Mouse (Mus musculus): ENCODE results near the gene 2310011J03Rik. TPM values are rescaled to one million over a fixed set of nuclear protein-coding genes. Genes with fewer than 3 reads are reported as not detected.

The 2310011J03Rik gene
- polyA plus RNA-seq, 1 experiment, result 52.1 TPM

DNA sequence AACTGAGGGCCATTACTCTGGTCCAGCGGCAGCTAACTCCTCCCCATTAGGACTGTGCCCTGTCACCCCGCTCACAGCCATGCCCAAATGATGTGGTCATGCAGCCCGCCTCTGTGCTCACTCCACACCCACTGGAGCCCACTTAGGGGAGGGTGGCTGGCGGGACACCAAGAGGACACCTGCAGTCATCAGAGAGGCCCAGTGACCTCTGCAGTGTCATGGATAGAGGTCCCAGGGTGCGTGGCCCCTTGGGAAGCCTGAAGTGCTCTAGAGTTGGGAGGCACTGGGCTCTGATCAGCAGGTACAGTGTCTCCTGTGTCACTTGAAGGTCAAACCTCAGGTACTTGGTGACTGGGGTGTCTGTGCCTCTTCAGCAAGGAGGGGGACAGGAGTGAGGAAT is 23.5 kb downstream of the 2310011J03Rik start:
- Histone ChIP-seq H3K4me1 (ENCODE audit: control insufficient read depth, insufficient read depth, low read length) (peaks cover 3% of the 10 kb centered on the region; the same call in 1 of the 2 replicates), H3K27ac (ENCODE audit: control insufficient read depth, insufficient read depth, low read depth, low read length, poor library complexity) (no peak overlapping the region), H3K4me3 (replicated peaks; ENCODE audit: control insufficient read depth, low read depth, low read length) (no peak overlapping the region)
- no peak for TF ChIP-seq POLR2A (IDR thresholded peaks at IDR 0.05; ENCODE audit: borderline replicate concordance, control insufficient read depth, low read depth, low read length)
- TF ChIP-seq CTCF (IDR thresholded peaks at IDR 0.05; ENCODE audit: control insufficient read depth, insufficient read depth, low read length), result no peak
- WGBS, result 78% methylated on average over 5 of the region's 5 CpGs

DNA sequence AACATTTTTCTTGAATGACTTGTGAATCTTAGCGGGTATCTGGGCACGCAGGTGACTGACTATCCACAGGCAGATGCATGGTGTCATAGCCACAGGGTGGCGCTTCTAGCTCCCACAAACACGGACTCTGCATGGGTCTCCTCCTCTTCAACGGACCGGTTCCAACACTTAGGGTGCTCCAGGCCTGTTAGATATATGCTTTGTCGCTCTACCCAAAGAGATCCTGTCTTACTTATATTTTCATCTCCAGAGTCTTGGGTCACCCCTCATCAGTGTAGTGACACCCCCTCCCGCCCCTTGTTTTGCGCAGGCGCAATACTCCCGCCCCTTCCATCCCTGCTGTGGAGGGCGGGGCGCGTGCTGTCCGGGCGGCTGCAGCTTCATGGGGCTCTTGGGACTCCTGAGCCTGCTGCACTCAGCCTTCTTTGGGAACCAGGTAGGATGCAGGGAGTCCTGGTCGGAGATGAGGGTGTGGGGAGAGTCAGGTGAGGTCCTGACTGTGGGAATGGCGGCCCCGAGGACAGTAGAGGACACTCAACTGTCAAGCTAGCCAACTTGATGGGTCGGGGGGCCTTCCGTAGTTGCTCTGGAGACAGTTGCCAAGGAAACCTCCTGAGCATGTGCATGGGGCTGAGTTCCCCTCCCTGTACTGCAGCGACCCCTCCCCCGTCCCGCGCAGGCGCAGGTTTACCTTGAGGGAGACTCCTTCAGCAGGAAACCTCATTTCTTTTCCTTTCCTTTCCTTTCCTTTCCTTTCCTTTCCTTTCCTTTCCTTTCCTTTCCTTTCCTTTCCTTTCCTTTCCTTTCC is 24.5 kb downstream of the 2310011J03Rik start, which contains the start of gene Apc2:
TSS of gene Apc2 (plus strand) at position 360 of the 808 bp plus-strand sequence.
- TF ChIP-seq CTCF (IDR thresholded peaks at IDR 0.05; ENCODE audit: control insufficient read depth, insufficient read depth, low read length) (peak; percentile 77), POLR2A (IDR thresholded peaks at IDR 0.05; ENCODE audit: borderline replicate concordance, control insufficient read depth, low read depth, low read length) (no peak)
- H3K4me3 ChIP-seq (replicated peaks; ENCODE audit: control insufficient read depth, low read depth, low read length), result peak within 1 kb of the TSS; percentile 25
- H3K27ac ChIP-seq (ENCODE audit: control insufficient read depth, insufficient read depth, low read depth, low read length, poor library complexity), result no peak within 1 kb of the TSS
- 6% methylated on average over 26 of the region's 26 CpGs for WGBS
- peaks cover 3% of the 10 kb centered on the region; the same call in 1 of the 2 replicates for H3K4me1 ChIP-seq (ENCODE audit: control insufficient read depth, insufficient read depth, low read length)

DNA sequence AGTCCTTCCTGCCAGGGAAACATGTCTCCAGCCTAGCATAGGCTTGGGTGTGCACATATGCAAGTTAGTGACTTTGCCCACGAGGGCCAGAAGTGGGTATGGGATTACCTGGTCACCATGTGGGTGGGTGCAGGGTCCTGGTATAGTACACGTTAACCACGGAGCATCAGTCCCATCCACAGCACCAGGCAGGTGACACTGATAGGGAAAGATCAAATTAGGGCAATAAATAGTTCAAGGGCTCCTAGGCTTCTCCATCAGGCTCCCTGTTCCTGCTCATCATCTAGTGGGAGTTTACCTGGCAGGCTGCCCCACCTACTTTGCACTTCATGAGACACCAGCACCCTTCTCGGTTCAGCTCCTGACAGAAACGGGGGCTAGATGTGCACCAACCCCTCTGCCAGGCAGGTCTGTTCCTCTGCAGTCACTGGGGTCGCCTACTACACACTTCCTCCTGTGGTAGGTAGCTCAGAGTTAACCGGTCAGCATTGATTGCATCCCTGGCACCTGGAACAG is 25.5 kb downstream of the 2310011J03Rik start:
- TF ChIP-seq CTCF (IDR thresholded peaks at IDR 0.05; ENCODE audit: control insufficient read depth, insufficient read depth, low read length) (no peak), POLR2A (IDR thresholded peaks at IDR 0.05; ENCODE audit: borderline replicate concordance, control insufficient read depth, low read depth, low read length) (no peak)
- WGBS, result 59% methylated on average over 7 of the region's 7 CpGs
- peaks cover 3% of the 10 kb centered on the region; the same call in 1 of the 2 replicates for H3K4me1 ChIP-seq (ENCODE audit: control insufficient read depth, insufficient read depth, low read length)
- no peak overlapping the region for H3K4me3 ChIP-seq (replicated peaks; ENCODE audit: control insufficient read depth, low read depth, low read length)
- no peak overlapping the region for H3K27ac ChIP-seq (ENCODE audit: control insufficient read depth, insufficient read depth, low read depth, low read length, poor library complexity)

DNA sequence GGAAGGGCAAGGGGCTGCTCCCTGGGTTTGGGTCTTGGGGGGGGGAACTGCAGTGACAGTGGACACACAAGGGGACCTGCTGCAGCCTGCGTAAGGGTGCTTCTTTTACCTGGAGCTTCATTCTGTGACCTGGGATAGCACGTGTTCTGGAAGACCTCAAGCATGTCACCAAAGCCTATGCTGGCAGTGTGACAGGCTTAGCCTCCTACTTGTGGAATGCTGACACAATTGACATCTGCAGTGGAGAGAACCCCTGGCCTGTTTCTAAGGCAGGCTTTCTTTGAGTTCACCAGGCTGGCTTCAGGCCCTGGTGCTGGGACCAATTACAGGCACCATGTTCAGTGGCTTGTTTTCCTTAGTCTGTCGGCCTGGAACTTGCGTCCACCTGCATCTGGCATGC is 26.0 kb downstream of the 2310011J03Rik start:
- peaks cover 3% of the 10 kb centered on the region; the same call in 1 of the 2 replicates for H3K4me1 ChIP-seq (ENCODE audit: control insufficient read depth, insufficient read depth, low read length)
- no peak overlapping the region for H3K27ac ChIP-seq (ENCODE audit: control insufficient read depth, insufficient read depth, low read depth, low read length, poor library complexity)
- 86% methylated on average over 4 of the region's 4 CpGs for WGBS
- TF ChIP-seq CTCF (IDR thresholded peaks at IDR 0.05; ENCODE audit: control insufficient read depth, insufficient read depth, low read length), result no peak
- TF ChIP-seq POLR2A (IDR thresholded peaks at IDR 0.05; ENCODE audit: borderline replicate concordance, control insufficient read depth, low read depth, low read length), result no peak
- H3K4me3 ChIP-seq (replicated peaks; ENCODE audit: control insufficient read depth, low read depth, low read length), result no peak overlapping the region

- 15% methylated on average over 14 of the region's 14 CpGs for WGBS
- Histone ChIP-seq H3K4me1 (ENCODE audit: control insufficient read depth, insufficient read depth, low read length) (peaks cover 3% of the 10 kb centered on the region; the same call in 1 of the 2 replicates), H3K27ac (ENCODE audit: control insufficient read depth, insufficient read depth, low read depth, low read length, poor library complexity) (peak overlapping the region; percentile 81; the same call in 1 of the 2 replicates), H3K4me3 (replicated peaks; ENCODE audit: control insufficient read depth, low read depth, low read length) (peak overlapping the region; percentile 83)
- TF ChIP-seq POLR2A (IDR thresholded peaks at IDR 0.05; ENCODE audit: borderline replicate concordance, control insufficient read depth, low read depth, low read length) (no peak), CTCF (IDR thresholded peaks at IDR 0.05; ENCODE audit: control insufficient read depth, insufficient read depth, low read length) (no peak)
Observed at GRCm38 (mm10) chr10:80293325-80293724, 27.0 kb downstream of the 2310011J03Rik start.

- Histone ChIP-seq H3K27ac (ENCODE audit: control insufficient read depth, insufficient read depth, low read depth, low read length, poor library complexity) (peak within 1 kb of the TSS; percentile 81), H3K4me3 (replicated peaks; ENCODE audit: control insufficient read depth, low read depth, low read length) (peak within 1 kb of the TSS; percentile 83), H3K4me1 (ENCODE audit: control insufficient read depth, insufficient read depth, low read length) (peaks cover 3% of the 10 kb centered on the region; the same call in 1 of the 2 replicates)
- under 1% methylated on average over 72 of the region's 72 CpGs for WGBS
- peak; percentile 96 for TF ChIP-seq POLR2A (IDR thresholded peaks at IDR 0.05; ENCODE audit: borderline replicate concordance, control insufficient read depth, low read depth, low read length)
- TF ChIP-seq CTCF (IDR thresholded peaks at IDR 0.05; ENCODE audit: control insufficient read depth, insufficient read depth, low read length), result peak; percentile 48; the same call in 1 of the 2 replicates
Observed at GRCm38 (mm10) chr10:80292251-80293146, 27.8 kb downstream of the 2310011J03Rik start, which contains the start of gene Rps15. Gene Rps15, plus strand, starts transcription at chr10:80292453.

DNA sequence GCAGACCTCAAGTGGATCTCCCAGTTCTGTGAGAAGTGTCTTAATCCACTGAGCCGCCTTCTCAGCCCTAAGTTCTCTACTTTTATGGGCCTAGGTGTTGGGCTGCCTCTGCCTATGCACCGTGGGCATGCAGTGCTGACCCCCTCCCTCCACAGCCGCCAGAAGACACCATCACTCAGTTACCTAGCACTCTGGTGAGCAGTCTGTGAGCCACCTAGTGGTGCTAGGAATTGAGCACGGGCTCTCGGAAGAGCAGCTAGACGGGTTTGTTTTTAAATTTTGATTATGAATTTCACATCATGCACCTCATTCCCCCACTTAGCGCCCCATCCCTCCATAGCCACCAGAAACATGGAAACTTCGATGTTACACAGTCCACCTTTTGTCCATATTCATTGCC is 31.7 kb downstream of the 2310011J03Rik start:
- Histone ChIP-seq H3K4me3 (replicated peaks; ENCODE audit: control insufficient read depth, low read depth, low read length) (no peak overlapping the region), H3K27ac (ENCODE audit: control insufficient read depth, insufficient read depth, low read depth, low read length, poor library complexity) (no peak overlapping the region), H3K4me1 (ENCODE audit: control insufficient read depth, insufficient read depth, low read length) (peaks cover 2% of the 10 kb centered on the region; the same call in 1 of the 2 replicates)
- WGBS, result 69% methylated on average over 8 of the region's 8 CpGs
- no peak for TF ChIP-seq POLR2A (IDR thresholded peaks at IDR 0.05; ENCODE audit: borderline replicate concordance, control insufficient read depth, low read depth, low read length)
- TF ChIP-seq CTCF (IDR thresholded peaks at IDR 0.05; ENCODE audit: control insufficient read depth, insufficient read depth, low read length), result no peak

Data from bone marrow, adult 2 months (tissue).